Mouse (Mus musculus) gastrocnemius, adult 8-10 months (tissue): ENCODE results near the gene Atf7. TPM values are rescaled to one million over a fixed set of nuclear protein-coding genes. Genes with fewer than 3 reads are reported as not detected.
"Not testable (repeated sequence)": the region's sequence is repeated elsewhere in the genome, so short reads cannot be mapped to it uniquely, and the experiment has no call there.

Experiments
- DNase-seq, 2 experiments: peaks; one replicate each; pipeline ENCODE4 v3.0.0; 2022; ENCODE audit warnings: low spot score in 2 of 2
- total RNA-seq, 4 experiments: library from RNA; stranded (reverse); gene quantifications; 2 replicates each; pipeline ENCODE4 v1.2.4; 2022

Gene Atf7
- 10 to 100 TPM; 42.4 to 57.5 (median 51.7) TPM for total RNA-seq

DNA sequence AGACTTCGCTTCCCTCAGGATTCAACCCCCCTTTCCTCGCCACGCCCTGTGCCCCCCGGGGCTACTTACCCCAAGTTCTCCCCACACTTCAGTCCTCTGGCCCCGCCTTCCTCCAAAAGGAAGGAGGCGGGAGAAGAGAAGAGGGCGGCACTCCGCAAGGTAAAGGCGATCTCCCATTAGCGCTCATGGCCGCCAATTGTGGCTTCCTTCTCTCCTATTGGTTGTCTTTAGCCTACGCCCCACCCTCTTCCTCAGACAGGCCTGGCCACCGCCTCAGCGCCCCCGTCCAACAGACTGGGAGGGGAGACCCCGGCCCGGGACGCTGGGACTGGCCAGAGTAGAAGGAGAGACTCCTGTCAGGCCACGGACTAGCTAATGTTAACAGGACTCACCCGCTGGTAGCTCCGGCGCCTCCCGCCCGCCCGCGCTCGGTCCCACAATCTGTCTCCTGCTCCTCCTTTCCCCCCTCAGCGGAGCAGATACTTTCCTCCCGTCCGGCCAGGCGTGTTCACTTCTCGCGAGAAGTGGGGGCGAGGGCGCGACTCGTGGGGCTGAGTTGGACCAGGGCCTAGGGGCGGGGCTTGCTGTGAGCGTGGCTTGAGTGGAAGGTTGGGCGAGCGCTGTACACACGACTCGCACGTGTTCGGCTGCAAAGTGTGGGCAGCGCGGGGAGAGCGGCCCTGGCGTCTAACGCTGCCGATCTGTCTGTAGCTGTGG lies at the start of gene Atf7, which contains the start of gene Gm28047:
Atf7 (minus strand) TSS at position 495 of the 717 bp plus-strand sequence.
Gm28047 (minus strand) TSS at position 98 of the 717 bp plus-strand sequence.
- DNase-seq, result peak; percentile 99 to 100

DNA sequence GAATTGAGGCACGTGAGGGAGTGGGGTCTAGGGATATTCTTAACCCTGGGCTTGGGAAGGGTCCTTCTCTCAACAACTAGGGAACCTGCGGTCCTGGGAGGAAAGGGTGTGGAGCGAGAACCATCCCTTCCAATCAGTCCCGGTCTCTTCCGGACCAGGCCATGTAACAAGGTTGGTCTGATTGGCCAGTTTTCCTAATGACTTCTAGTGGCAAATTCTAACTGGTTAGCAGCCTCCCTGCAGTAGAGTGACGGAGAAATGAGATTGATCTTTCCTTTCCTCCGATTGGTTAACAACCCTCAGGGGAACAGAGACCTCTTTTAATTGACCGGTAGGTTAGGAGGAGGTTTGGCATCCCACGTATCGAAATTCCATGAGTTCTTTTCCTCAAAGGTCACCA lies 48.3 kb upstream of the Atf7 start:
- DNase-seq, result peak; percentile 22 to 26

DNA sequence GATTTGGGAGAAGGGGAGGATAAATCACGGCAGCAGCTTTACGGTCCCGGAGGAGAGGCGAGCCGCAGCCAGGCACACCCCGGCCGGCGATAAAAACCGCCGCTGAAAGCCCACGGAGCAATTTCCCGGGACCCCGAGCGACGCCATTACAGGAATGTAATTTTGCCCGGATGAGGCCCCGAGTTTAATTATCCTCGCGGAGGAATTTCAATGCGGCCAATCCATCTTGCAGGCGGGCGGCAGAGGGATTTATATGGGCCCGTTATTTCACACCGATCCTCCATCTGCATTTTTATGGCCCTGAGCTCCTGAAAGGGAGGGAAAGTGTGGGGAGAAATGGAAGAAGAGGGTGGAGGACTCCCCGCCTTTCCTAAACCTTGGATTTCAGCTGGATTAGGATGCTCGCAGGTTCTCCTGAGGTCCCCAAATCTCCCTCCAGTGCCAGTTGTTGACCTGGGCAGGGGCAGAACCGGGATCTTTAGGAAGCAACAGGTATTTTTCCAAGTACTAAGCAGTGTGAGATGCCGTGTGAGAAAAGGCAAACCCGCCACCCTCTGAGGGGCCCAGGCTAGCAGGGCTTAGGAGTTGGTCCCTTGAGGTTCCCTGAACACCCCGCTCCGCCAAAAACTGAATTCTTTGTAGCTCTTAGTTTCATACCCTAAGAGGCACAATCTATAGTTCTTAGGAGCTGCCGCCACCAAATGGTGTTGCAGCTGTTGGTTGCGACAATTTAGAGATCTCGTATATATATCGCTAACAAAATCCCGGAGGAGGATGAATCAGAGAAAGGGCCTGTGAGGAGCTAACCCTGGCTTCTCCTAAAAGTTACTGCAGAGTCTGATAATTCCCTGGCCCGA lies 47.2 kb upstream of the Atf7 start, which contains the start of gene Atp5g2:
Atp5g2 (minus strand) TSS at position 138 of the 857 bp plus-strand sequence.
- DNase-seq, result no peak

DNA sequence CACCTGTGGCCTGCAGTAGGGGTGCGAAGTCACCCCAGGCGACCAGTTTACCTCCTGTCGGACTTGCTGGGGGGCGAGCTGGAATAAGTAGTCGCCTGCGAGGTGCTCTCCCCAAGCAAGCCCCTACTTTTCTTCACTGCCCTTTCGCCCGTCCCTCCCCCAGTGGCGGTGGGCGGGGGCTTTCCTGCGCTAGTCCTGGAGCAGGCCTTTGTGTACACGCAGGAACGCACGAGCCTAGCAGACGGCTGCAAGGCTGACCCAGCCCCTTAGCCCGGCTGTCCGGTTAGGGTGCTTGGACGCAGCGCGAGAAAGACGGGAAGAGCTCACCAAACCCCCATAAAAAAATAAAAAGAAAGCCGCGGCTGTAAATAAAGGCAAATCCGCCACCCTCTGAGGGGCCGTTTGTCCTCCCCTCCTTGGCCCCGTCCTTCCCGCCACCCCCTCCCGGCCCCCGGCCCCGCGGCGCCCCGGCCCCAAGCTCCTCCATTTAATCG lies 46.5 kb upstream of the Atf7 start:
- DNase-seq, result peak; percentile 71 to 78

DNA sequence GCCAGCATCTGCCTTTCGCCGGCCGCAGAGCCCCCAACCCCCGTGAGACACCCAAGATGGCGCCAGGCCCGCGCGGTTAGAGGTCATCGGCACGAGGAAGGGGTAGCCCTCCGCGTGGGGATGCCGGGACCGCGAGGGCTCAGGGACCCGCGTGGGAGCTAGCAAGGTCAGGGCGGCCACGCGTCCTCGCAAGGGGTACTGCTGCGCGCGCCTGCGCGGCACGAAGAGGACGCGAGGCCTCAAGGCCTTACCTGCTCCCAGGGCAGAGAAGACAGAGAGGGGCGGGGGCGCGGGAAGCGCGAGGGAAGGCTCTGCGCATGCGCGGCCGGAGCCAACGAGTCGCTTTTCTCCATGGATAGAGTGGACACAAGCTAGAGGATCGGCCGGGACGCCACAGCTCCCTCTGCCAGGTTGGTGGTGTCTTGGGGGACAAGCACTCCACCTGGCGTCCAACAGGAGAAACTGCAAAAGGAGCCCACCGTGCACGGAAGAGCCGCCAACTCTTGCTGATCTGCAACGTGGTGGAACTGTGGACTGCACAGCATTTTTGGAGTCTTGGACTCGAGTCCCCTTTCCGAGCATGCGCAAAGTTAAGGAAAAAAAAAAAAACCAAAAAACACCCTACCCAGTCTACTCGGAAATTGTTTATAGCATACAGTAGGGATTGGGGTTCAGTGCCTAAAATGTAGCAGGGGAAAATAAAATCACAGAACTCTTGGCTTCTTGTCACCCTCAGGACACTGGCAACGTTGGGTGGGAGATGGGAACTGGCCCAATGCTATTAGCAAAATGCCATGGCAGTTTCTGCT lies 45.7 kb upstream of the Atf7 start:
- peak; percentile 95 to 96 for DNase-seq

DNA sequence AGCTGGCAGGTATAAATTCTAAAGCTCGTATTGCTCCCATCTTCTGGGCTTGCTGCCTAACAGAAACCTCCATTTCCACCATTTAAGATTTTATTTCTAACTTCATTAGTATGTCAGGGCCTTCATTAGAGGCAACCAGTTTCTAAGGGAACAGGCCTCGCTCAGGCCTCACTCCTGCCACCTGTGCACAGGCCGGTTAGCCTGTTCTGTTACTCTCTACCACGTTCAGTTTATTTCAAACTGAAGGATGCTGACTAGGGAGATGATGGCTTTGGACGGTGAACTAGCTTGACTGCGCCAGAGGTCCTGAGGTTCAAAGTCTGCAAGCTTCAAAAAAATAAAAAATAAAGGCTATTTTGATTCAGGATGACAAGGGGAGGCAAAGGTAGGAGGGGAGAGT lies 45.0 kb upstream of the Atf7 start:
- DNase-seq, result no peak

DNA sequence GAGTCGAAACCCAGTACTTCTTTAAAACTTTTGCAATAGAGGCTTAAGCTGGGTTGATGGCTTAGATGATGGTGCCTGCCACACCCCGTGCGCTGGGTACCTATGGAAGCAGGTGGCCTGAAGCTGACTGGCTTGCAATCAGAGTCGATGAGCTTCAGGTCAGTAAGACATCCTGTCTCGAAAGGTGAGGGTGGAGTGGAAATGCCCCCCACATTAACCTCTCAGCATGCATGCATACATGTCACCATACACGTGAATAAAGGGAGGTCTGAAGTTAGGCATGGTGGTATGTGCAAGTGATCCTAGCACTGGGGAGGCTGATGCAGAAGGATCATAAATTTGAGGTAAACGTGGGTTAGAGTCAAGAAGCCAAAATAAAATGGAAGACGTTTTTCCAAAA lies 44.3 kb upstream of the Atf7 start:
- DNase-seq, result no peak

DNA sequence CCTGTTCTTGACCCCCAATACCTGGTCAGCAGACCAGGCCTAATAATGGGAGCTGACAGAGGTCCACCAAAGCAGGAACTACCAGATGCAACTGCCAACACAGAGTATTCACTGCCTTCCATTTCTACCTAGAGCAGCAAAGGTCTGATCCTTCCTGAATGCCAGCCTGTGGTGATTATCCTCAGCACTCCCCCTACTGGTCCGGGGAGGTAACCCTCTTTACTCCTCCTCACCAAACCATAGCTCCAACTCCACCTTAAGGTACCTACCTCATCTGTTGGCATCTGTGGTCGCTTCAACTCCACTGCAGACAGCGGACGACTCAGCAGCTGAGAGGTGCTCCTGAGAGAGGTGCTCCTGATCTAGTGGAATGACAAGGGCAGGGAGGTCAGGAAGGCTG lies 40.2 kb upstream of the Atf7 start:
- DNase-seq, result peak; percentile 23 to 43

DNA sequence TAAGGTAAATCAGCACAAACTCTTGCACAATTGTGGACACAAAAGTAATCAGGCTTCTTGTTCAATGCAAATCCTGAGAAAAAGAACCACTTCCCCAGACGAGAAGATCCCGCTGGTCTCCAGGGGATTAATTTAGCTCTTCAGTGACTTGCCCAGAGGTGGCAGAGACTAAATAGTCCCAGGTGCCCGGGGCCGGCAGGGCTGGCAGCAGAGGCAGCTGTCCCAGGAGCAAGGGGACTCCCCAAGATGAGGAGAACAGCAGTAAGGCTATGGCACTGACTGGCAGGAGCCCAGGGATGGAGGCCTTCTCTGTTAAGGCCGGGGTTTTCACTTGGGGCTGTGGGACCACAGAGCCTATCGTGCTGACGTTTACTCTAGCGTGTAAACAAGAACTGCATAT lies 38.6 kb upstream of the Atf7 start:
- DNase-seq, result no peak

DNA sequence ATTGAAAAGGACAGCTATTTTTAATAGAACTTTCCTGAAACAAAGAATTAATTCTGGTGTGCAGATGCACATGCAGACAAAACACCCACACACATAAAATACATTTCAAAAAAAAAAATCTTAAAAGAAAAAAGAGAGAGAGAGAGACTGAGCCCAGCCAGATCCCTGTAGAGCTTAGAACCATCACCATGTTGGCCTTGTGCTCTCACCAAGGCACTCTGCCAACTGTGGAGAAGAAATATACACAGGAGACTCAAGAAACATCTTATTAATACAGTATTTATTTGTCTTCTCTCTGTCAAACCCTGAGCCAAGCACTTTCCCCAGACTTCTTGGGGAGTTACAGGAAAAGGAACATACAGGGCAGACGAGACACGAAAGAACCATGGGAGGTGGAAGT lies 37.3 kb upstream of the Atf7 start:
- not testable (repeated sequence) for DNase-seq

DNA sequence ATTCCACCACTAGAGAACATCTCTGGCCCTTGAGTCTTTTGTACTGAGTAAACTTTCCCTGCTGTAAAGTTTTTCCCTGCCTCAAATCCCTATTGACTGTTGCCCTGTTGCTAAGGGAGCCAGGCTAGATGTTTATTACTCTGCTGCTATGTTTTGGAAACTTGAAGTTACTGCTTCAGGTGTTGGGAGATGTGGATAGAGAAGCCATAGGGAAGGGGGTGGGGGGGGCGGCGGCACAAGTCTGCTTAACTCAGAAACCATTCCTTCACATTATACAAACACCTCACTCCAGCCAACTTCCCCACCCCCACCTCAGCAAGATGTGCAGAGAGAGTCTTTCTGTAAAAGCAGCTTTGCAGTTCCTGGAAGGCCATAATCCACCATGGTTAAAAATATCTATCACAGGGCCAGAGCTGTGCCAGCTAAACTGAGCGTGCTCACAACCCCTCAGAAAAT lies 32.7 kb upstream of the Atf7 start:
- peak; percentile 18 to 22 for DNase-seq

DNA sequence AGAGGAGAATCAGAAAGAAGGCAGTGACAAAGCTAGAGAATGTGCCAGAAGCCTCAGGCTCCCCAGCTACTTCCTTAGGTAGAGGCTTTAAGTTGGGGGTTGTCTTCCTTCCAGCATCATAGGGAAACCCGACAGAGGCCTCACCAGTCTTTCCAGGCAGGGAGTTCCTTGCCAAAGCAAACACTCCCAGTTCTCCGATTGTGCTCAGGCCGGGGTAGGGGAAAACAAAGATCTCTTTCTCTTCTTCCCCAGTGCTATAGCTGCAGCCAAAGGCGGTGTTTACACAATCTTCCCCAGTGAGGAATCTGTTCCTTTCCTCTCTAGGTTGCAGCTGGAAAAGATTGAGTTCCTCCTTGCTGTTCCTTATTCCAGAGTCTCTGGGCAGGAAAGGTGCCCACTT lies 31.4 kb upstream of the Atf7 start:
- no peak for DNase-seq

DNA sequence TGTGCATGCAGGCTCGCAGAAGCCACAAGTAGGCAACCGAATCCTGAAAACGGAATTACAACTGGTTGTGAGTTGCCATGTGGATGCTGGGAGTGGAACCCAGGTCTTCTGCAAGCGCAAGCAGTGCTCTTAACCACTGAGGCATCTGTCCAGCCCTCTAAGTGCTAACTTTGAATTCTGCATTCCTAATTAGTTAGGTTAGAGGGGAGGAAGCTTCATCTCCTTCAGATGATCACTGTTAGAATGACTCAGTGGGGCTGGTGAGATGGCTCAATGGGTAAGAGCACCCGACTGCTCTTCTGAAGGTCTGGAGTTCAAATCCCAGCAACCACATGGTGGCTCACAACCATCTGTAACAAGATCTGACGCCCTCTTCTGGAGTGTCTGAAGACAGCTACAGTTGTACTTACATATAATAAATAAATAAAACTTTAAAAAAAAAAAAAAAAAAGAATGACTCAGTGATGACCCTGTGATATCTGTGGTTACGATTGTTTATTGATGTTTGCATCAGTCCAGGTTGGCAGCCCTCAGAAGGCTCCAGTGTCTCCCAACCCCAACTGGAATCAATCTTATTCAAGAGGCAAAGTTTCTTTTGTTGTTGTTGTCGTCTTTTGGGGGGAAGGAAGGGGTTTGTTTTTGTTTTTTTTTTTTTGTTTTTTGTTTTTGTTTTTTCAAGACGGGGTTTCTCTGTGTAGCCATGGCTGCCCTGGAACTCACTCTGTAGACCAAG lies 26.8 kb upstream of the Atf7 start:
- DNase-seq, result not testable (repeated sequence)

DNA sequence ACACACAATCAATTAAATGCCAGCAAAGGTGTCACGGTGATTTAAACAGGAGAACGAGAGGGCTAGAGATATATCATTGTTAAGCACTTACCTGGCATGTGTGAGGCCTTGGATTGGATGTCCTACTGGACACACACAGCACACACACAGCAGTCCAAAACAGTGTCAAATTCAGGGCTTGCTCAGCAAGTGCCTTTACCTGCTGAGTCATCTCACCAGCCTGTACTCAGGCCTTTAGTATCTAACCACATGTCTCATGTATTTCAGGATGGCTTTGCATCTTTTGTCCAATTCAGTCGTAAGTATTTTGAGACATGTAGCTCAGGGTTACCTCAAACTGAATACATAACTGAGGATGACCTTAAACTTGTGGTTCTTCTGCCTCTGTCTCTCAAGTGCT lies 25.8 kb upstream of the Atf7 start:
- DNase-seq, result no peak

DNA sequence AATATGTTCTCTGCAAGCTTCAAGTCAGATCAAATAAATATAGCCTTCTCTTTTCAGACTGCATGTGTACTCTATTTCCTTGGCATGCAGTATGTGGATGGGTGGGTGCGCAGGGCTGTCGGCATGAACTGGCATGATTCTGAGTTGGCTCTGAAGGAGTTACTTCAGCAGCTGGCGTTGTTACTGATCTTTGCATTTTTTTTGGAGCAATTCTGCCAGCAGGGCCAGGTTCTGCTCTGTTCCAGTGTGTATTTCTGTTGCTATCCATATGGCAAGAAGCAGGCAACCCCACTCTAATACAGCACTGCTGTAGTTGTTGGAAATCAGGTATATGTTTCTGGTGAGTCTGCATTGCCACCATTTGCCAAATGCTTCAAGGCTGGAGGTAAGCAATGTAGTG lies 10.6 kb upstream of the Atf7 start:
- no peak for DNase-seq

DNA sequence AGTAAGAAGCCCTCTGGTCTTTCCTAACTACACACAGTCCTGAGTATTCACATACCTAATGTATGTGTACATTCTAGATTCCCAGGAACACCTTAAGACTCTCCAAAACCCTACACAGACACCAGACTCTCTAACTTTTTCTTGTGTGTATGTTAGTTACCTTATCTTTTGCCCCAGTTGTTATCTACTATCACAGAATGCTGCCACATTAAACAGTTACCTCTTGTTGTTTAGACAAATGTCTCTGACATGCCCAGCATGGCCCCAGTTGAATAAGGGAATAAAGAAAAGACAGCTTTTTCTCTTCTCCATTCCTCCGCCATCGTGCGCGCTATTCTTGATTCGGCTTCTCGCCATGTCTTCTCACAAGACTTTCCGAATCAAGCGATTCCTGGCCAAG lies 9.4 kb upstream of the Atf7 start:
- no peak for DNase-seq

DNA sequence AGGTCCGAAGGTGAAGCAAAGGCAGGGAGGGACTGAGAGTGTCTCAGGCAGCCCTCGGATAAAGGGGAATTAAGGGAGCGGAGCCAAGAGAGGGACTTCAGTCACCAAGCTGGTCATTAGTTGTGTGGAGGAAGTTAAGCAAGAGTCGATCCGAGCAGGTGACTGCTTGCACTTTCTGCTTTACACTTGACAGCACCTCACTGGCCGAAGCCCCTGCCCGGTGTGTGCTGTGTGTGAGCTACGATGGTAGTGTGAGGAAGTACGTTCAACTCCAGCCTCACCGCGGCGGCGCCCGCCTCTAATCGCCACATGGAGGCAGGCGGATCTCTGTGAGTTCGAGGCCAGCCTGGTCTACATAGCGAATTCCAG lies 407 bp upstream of the Atf7 start:
- DNase-seq, result peak in 1 of 2 experiments; percentile 65

DNA sequence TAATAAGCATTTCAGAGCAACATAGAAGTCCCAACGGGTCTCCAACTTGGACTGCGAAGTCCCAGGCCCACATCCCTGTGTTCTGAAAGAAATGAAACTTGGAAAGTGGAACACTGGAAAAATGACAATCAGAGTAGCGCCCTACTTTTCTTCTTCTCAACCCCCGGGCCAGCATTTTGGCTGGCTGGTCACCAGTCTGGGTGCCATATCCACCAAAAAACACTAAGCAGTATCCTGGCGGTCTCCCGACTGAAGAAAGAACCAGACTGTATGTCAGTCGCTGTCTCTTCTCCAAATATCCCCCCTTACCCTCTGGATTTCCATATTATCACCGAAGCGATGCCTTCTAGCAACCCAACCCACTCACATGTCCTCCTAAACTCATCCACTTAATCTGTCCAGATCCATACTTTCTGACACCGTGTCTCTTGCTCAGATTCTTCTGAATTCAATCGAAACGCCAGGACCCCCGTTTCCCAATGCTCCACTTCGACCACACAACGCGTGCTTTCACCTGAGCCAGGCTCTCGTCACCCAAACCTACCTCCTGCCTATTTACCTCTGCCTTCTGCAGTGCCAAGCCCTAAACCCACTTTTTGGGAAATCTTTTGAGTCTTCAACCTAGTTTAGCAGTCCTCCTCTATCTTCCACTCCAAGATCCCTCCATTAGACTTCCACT lies 834 bp downstream of the Atf7 start:
- peak in 1 of 2 experiments; percentile 3 for DNase-seq

DNA sequence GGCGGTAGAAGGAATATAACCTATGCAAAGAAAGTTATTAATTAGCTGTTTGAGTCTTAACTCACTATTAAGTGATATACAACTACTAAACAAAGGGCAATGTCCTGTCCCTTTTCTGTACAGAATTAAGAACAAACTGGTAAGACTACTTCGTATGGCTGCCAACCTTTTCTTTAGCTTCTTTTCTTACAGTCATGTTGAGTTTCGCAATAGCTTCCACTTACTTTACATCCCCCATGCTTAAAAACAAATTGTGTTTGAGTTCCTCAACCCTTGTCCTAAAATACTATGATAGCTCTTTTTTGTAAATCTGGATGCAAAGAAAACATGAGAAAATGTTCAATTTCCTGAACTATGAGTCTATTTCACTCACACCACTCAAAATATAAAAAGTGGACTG lies 2.1 kb downstream of the Atf7 start:
- no peak for DNase-seq

DNA sequence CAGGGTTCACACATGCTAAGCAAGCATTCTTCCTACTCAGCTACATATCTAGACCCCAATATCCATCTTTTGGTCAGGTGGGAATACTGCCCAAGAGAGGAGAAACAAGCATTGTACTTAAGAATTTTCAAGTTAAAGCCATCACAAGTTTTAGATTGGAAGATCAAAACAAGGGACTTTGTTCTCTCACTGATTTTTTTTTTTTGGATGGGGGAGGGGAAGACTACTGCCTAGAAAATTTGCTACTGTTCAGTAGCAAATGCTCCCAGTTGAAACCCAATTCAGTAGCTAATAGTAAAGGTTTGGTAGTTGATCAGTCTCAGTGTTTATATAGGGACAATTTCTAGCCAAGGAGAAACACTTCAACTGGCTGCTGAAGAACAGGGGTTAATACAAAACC lies 2.7 kb downstream of the Atf7 start:
- DNase-seq, result no peak
